Mouse (Mus musculus) lung, postnatal 14 days (tissue): Measurements from ENCODE around the gene Wnt6.
"Not testable (repeated sequence)": the region's sequence is repeated elsewhere in the genome, so short reads cannot be mapped to it uniquely, and the experiment has no call there.

Source experiments
- DNase-seq: peaks from one replicate; pipeline ENCODE4 v3.0.0; 2021

The Wnt6 gene

DNA sequence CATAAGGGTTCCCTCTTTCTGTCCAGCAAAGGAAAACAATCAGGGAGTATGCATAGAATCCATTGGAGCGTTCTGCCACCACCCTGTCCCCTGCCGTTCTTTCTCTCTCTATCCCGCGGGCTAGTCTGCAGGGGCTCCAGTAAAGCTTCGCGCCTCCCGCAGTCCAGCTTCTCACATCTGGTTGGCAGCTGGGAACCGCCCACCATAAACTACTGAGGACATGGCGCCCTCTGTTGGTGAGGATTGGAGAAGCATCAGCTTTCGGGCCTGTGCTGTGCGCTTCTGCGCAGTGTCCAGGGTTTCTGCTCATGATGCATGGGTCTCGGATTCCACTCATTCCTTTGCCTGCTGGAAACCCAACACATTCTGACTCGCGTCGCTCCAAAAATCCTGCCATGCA is 36.4 kb downstream of the Wnt6 start:
- DNase-seq = peak; percentile 95

DNA sequence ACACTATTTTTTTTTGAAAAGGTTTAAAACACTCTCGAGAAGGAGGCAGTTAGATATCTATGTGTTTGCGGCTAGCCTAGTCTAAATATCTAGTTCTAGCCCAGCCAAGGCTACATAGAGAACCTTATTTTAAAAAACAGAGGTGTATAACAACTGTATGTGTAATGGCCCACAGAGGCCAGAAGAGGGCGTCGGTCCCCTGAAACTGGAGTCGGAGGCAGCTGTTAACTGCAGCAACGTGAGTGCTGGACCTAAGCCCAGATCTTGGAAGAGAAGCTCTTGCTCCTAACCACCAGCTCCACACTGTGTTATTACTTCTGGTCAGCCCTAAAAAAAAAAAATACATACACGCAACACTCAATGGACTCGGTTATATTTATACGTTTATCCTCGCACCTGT is 37.3 kb downstream of the Wnt6 start:
- no peak for DNase-seq

- DNase-seq = no peak
Observed at GRCm38 (mm10) chr1:74814931-74815647, 43.4 kb downstream of the Wnt6 start.

DNA sequence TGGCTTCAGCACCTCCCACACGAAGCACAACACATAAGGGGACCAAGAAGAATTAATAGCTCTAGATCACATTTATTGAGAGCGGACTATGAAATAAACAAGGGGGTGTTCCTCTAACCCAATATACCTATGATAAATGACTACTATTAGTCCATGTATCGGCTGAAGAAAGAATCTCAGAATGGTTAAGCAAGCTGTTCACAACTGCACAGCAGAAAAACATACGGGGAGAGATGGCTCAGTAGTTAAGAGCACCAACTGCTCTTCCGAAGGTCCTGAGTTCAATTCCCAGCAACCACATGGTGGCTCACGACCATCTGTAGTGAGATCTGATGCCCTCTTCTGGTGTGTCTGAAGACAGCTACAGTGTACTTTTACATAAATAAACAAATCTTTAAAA is 44.3 kb downstream of the Wnt6 start:
- not testable (repeated sequence) for DNase-seq

- peak; percentile 91 for DNase-seq
Observed at GRCm38 (mm10) chr1:74816612-74817199, 45.0 kb downstream of the Wnt6 start.

- DNase-seq = no peak
Observed at GRCm38 (mm10) chr1:74817219-74817618, 45.5 kb downstream of the Wnt6 start.

DNA sequence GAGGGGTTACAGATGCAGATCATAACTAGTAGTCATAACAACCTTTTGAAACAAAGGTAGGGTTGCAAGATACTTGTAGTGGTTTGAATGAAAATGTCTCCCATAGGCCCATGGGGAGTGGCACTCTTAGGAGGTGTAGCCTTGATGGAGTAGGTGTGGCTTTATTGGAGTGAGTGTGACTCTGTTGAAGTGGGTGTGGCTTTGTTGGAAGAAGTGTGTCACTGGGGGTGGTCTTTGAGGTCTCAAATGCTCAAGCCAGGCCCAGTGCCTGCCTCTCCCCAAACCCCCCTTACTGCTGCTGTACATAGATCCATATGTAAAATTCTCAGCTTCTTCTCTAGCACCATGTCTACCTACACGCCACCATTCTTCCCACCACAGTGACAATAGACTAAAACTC is 46.8 kb downstream of the Wnt6 start:
- no peak for DNase-seq

DNA sequence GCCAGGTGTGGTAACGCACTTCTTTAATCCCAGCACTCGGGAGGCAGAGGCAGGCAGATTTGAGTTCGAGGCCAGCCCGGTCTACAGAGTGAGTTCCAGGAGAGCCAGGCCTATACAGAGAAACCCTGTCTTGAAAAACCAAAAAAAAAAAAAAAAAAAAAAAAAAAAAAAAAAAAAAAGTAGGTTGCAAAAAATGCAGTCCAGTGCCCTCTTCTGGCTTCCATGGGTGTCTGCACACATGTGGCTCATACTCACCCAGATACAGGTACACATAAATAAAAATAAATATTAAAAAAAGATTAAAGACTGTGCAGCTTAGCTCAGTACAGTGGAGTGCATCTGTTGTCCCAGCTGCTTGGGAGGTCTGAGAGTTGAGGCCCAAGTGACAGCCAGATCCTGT is 51.9 kb downstream of the Wnt6 start:
- not testable (repeated sequence) for DNase-seq

GRCm38 (mm10) chr1:74824518-74825302 is 53.0 kb downstream of the Wnt6 start:
- no peak for DNase-seq

GRCm38 (mm10) chr1:74830061-74830460 is 58.4 kb downstream of the Wnt6 start:
- DNase-seq = no peak

- no peak for DNase-seq
Observed at GRCm38 (mm10) chr1:74833255-74833654, 61.6 kb downstream of the Wnt6 start.
